Mouse (Mus musculus): ENCODE results near the gene Olfr183.
"Not testable (repeated sequence)": the region's sequence is repeated elsewhere in the genome, so short reads cannot be mapped to it uniquely, and the experiment has no call there.

The Olfr183 gene

GRCm38 (mm10) chr16:58995057-58995456 lies at the start of gene Olfr183:
Gene Olfr183 (plus strand): TSS chr16:58995357.
- no peak for DNase-seq (ENCODE audit: low spot score in 2 of 2)

DNA sequence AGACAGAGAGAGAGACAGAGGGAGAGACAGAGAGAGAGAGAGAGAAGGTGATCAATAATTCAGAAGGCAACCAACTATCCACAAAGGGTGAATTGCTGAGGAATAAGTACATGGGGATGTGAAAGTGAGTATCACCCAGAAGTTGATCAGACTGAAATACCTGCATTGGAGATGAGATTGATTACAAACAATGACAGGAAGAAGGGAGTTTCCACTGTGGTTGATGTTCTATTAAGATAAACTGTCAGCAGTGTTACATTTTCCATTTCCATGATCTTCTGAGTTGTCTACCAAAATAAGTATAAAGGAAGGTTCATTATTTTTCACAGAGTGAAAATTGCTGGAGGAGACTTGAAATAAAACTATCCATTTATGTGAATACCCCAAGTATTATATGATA lies 12.0 kb downstream of the Olfr183 start:
- no peak for DNase-seq (ENCODE audit: low spot score in 2 of 2)

- no peak for DNase-seq (ENCODE audit: low spot score in 2 of 2)
Observed at GRCm38 (mm10) chr16:59013357-59014018, 18.3 kb downstream of the Olfr183 start.

DNA sequence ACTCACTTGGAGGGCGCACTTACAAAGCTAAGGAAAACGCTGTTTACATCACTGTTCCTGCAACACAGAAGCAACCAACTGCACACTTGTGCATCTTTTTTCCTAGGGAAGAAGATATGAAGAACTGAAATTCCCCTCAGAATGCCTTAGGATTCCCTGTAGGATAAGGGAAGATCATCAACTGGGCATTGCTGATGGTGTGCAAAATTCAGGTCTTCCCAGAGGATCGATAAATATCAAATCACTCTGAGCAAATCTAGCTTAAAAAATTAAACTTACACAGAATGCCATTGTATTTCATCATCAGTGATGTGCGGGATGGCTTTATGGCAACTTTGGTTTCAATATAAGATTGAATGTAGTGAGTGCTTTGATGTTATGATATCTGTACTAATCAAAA lies 35.0 kb downstream of the Olfr183 start, which contains the start of gene Olfr186:
Olfr186 (minus strand) TSS at position 101 of the 400 bp plus-strand sequence.
- no peak for DNase-seq (ENCODE audit: low spot score in 2 of 2)

DNA sequence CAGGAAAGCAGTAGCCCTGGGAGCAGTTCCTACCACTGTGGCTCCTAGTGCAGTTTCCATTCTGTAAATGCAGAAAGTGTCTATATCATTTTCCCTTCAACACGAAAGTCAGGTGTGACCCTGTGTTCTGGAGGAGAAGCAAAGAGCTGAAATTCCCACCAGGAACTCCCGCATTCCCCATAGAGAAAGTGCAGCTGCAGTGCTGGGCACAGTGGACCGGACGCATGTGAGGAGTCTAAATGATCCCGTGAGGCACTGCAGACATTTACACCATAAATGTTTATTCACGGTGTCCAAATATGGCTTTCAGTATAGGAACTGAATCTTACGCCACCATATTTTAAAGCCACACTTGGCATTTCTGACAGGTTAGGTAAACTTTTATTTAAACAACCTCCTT lies 44.6 kb downstream of the Olfr183 start, which contains the start of gene Olfr187:
Olfr187 (minus strand) TSS at position 58 of the 400 bp plus-strand sequence.
- no peak for DNase-seq (ENCODE audit: low spot score in 2 of 2)

DNA sequence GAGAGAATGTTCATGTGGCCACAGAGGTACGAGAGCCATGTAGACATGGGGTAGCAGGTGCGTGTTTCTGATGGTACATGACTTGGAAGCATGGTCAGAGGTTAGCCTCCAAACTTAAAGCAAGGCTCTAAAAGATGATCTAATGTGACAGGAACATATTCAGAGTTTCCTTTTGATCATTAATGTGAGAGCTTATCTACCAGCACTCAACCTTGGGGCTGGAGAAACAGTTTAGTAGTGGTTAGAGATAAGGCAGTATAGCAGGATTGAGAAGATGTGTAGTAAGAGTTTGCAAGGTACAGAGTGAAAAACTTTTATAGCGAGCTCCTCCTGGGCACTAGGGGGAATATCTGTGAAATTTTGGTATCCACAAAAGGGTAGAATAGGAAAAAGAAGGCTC lies 50.7 kb downstream of the Olfr183 start:
- no peak for DNase-seq (ENCODE audit: low spot score in 2 of 2)

GRCm38 (mm10) chr16:59047579-59047978 lies 52.4 kb downstream of the Olfr183 start:
- no peak for DNase-seq (ENCODE audit: low spot score in 2 of 2)

GRCm38 (mm10) chr16:59048860-59049259 lies 53.7 kb downstream of the Olfr183 start:
- no peak for DNase-seq (ENCODE audit: low spot score in 2 of 2)

DNA sequence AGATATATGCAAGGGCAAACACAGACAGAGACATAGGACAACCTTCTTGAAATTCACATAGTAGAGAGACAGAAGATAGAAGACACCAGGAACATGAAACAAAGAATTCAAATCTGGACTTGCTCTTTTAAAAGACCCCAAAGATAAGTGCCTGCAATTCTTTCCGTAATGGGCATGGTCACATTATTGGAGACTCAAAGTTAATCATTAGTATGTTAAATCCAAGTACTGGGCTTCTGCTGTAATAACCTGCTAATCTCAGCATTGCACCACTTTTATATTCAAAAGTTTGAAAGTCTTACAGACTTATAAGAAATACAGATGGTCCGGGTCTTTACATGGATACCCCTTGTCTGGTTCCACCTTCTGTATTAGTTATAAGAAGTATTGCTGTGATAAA lies 54.1 kb downstream of the Olfr183 start:
- not testable (repeated sequence) for DNase-seq (ENCODE audit: low spot score in 2 of 2)

Data from spleen, postnatal 4 days (tissue).